Mouse (Mus musculus) stomach, embryonic 14.5 days (tissue): ENCODE measurements at regions not wholly inside any gene's neighbourhood (a gene's known extent, or its start where the extent isn't known, plus 50 kb on each side); places are given as distances from the start of the nearest gene placed in this dataset.

Experiments used
- ATAC-seq: fragments of 200-750 bp; cut with Nextera tagmentation; 2 replicates; pipeline ENCODE4 v1.8.0; 2017; ENCODE audit warnings: low read depth, moderate TSS enrichment; ENCODE audit not compliant: insufficient number of reproducible peaks, insufficient read depth, low FRiP score
- H3K27ac ChIP-seq: fragments of 300-500 bp; sonication (generic); 2 replicates; pipeline ENCODE4 v1.5.1; 2014; ENCODE audit warnings: mild to moderate bottlenecking, low read length, moderate library complexity, mixed read lengths
- H3K27me3 ChIP-seq: fragments of 300-500 bp; sonication (generic); 2 replicates; pipeline ENCODE4 v1.6.1; 2014; ENCODE audit warnings: low read length, control low read depth, mixed read lengths; ENCODE audit not compliant: control insufficient read depth, insufficient read depth
- H3K36me3 ChIP-seq: fragments of 300-500 bp; sonication (generic); 2 replicates; pipeline ENCODE4 v1.6.1; 2014; ENCODE audit warnings: mild to moderate bottlenecking, control low read depth, low read length, moderate library complexity, mixed read lengths; ENCODE audit not compliant: control insufficient read depth, insufficient read depth
- H3K4me1 ChIP-seq: fragments of 300-500 bp; sonication (generic); 2 replicates; pipeline ENCODE4 v1.6.1; 2014; ENCODE audit warnings: low read length, control low read depth, mixed read lengths; ENCODE audit not compliant: control insufficient read depth, insufficient read depth
- H3K4me2 ChIP-seq: fragments of 300-500 bp; sonication (generic); replicated peaks from 2 replicates; pipeline ENCODE4 v1.6.1; 2014; ENCODE audit warnings: low read depth, low read length, control low read depth
- H3K4me3 ChIP-seq: fragments of 300-500 bp; sonication (generic); 2 replicates; pipeline ENCODE4 v1.5.1; 2014; ENCODE audit warnings: low read depth, low read length, control low read depth
- H3K9ac ChIP-seq: fragments of 300-500 bp; sonication (generic); replicated peaks from 2 replicates; pipeline ENCODE4 v1.6.1; 2014; ENCODE audit warnings: low read depth, mild to moderate bottlenecking, control low read depth, low read length, moderate library complexity, mixed read lengths
- H3K9me3 ChIP-seq: fragments of 300-500 bp; sonication (generic); 2 replicates; pipeline ENCODE4 v1.6.1; 2016; ENCODE audit warnings: low read depth, low read length, control low read depth; ENCODE audit not compliant: control insufficient read depth
- WGBS: fragments of 180-500 bp; shearing (Covaris S2); extraction: QIAGEN DNeasy Blood & Tissue Kit; methylation state at CpG from one replicate; pipeline ENCODE4 v1.1.7; 2014; 5-methylcytosine and 5-hydroxymethylcytosine counted together

DNA sequence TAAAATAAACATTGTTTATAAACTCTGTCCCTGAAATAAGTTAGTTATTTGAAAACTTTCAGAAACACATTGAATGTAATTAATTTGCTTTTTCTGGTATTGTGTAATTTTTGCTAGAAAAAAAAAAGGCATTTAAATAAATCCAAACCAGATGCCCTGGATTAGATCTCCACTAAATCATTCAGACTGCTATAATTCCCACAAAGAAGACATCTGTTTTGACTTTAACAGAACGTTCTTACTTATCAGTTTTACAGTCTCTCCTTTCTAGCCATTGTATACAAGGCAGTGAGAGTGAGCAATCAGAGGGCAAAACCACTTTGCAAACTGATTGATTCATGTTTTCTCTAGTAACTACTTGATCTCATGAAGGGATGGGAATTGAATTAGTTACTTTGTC lies 478.8 kb downstream of the Slitrk6 start:
- WGBS, result 4% methylated on average over 1 of the region's 1 CpGs
- no peak overlapping the region for H3K4me3 ChIP-seq
- no peaks in the 10 kb centered on the region for H3K27me3 ChIP-seq
- no peaks in the 10 kb centered on the region for H3K9me3 ChIP-seq
- H3K9ac ChIP-seq, result no peak overlapping the region
- no peaks in the 10 kb centered on the region for H3K36me3 ChIP-seq
- peaks cover 5% of the 10 kb centered on the region; the same call in 1 of the 2 replicates for H3K4me1 ChIP-seq
- peak overlapping the region; percentile 48; the same call in 1 of the 2 replicates for H3K27ac ChIP-seq
- no peak overlapping the region for H3K4me2 ChIP-seq
- no peak for ATAC-seq

DNA sequence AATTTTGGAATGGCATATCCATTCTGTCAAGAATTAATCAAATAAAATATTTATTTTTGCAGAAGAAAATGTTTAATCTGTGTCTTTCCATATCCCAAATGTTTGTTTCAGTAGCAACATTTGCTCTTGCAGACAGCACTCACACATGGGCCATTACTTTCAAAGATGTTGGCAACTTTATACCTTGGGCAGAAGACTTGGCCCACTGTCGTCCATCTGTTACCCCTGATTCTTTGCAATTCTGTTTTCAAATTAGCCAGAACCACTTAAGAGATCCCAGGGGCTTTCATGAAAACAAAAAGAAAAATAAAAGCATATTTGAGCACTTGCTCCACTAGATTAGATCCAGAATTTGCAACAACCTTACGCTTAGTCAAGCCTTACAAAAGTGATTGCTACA lies 483.7 kb downstream of the Slitrk6 start:
- Histone ChIP-seq H3K4me1 (peaks cover under 1% of the 10 kb centered on the region; the same call in 1 of the 2 replicates), H3K4me2 (no peak overlapping the region), H3K9me3 (no peaks in the 10 kb centered on the region), H3K4me3 (no peak overlapping the region), H3K9ac (no peak overlapping the region), H3K27ac (no peak overlapping the region), H3K27me3 (no peaks in the 10 kb centered on the region), H3K36me3 (no peaks in the 10 kb centered on the region)
- no peak for ATAC-seq
- WGBS, result 79% methylated on average over 2 of the region's 2 CpGs

DNA sequence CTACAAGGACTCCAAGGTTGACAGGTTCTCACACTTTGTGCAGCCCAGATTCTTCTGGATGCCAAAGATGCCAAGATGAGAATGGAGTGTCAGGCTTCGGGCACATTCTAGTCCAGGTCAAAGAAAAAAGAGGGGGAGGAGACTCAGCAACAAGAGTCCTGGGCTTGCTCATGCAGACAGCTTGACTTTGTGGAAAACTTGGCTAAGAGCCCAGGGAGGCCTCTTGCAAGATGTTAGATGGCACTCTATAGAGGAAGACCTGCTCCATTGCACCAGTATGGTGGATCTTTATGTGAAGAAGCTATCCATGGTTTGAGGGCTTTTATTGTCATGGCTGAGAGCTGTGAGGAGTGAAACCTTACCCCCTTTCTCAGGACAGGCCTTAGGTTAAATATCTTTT lies 510.5 kb downstream of the Slitrk6 start:
- WGBS, result 57% methylated on average over 1 of the region's 1 CpGs
- Histone ChIP-seq H3K9ac (no peak overlapping the region), H3K4me3 (no peak overlapping the region), H3K9me3 (no peaks in the 10 kb centered on the region), H3K27ac (no peak overlapping the region), H3K36me3 (no peaks in the 10 kb centered on the region), H3K27me3 (no peaks in the 10 kb centered on the region), H3K4me2 (no peak overlapping the region), H3K4me1 (no peaks in the 10 kb centered on the region)
- ATAC-seq, result 0 out of 2 replicates have a peak, but pooled peaks have one; percentile 14

- no peak overlapping the region for H3K4me2 ChIP-seq
- 91% methylated on average over 2 of the region's 2 CpGs for WGBS
- no peaks in the 10 kb centered on the region for H3K36me3 ChIP-seq
- no peak overlapping the region for H3K4me3 ChIP-seq
- no peaks in the 10 kb centered on the region for H3K9me3 ChIP-seq
- no peak overlapping the region for H3K9ac ChIP-seq
- no peaks in the 10 kb centered on the region for H3K4me1 ChIP-seq
- H3K27me3 ChIP-seq, result no peaks in the 10 kb centered on the region
- H3K27ac ChIP-seq, result no peak overlapping the region
- ATAC-seq, result no peak
Measured at GRCm38 (mm10) chr14:110243549-110243948, 511.4 kb downstream of the Slitrk6 start.

GRCm38 (mm10) chr14:110238800-110239199 lies 516.1 kb downstream of the Slitrk6 start:
- ATAC-seq, result no peak

GRCm38 (mm10) chr14:110224678-110225446 lies 530.1 kb downstream of the Slitrk6 start:
- no peak overlapping the region for H3K4me2 ChIP-seq
- no peak overlapping the region for H3K4me3 ChIP-seq
- ATAC-seq, result no peak
- H3K9me3 ChIP-seq, result no peaks in the 10 kb centered on the region
- H3K36me3 ChIP-seq, result no peaks in the 10 kb centered on the region
- no peak overlapping the region for H3K27ac ChIP-seq
- H3K9ac ChIP-seq, result no peak overlapping the region
- no peaks in the 10 kb centered on the region for H3K4me1 ChIP-seq
- 71% methylated on average over 6 of the region's 6 CpGs for WGBS
- H3K27me3 ChIP-seq, result no peaks in the 10 kb centered on the region

More at GRCm38 (mm10) chr14:110238800-110239199, 516.1 kb downstream of the Slitrk6 start:
- Histone ChIP-seq H3K4me3 (no peak overlapping the region), H3K27ac (no peak overlapping the region), H3K4me1 (no peaks in the 10 kb centered on the region), H3K4me2 (no peak overlapping the region), H3K36me3 (no peaks in the 10 kb centered on the region), H3K27me3 (no peaks in the 10 kb centered on the region), H3K9me3 (no peaks in the 10 kb centered on the region), H3K9ac (no peak overlapping the region)
- 68% methylated on average over 2 of the region's 2 CpGs for WGBS

DNA sequence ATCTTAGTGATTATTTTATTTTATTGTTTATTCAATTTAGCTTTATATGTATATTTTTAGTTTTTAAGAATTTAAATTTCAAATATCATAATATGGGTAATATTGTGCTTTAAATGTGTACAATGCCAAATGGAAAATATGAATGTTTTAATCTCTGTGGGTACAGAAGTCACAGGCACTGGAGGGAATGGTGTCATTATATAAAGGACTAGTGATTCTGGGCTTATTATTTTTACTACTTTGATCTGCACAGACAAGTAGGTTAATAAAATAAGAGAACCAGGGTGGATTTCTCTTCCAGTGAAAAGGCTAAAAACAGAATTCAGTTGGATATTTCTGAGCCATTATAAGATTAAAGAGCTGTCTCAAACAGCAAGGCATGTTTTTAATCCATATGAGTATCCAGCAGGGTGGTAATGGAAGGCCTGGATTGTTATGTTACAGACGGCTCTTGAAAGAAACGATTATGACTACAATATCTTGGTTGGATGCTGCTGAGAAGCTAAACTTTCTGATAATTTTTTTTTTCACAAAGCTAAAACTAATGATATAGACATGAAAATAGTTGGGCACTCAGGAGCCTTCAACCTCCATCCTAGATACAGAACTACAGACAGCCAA lies 563.9 kb downstream of the Slitrk6 start:
- H3K27ac ChIP-seq, result no peak overlapping the region
- no peaks in the 10 kb centered on the region for H3K27me3 ChIP-seq
- 58% methylated on average over 2 of the region's 2 CpGs for WGBS
- no peak overlapping the region for H3K9ac ChIP-seq
- H3K36me3 ChIP-seq, result no peaks in the 10 kb centered on the region
- no peak overlapping the region for H3K4me3 ChIP-seq
- no peak for ATAC-seq
- H3K9me3 ChIP-seq, result no peaks in the 10 kb centered on the region
- no peak overlapping the region for H3K4me2 ChIP-seq
- H3K4me1 ChIP-seq, result no peaks in the 10 kb centered on the region

DNA sequence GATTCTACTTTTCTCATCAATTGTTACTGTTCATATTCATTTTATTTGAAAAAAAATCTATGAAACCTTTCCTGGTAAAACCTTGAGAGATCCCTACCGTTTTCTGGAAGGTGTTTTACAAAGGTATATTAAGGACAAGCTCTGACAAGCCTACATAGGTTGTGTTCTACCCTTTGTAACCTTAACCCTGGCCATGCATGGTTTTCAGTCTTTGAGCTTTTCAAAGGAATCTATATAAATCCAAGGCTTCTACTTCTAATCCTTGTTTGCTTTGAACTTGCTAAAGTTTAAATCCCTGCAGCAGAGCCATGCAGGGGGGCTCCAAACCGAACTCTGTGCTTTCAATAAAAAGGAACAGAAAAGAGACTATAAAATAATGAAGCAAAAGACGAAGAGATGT lies 564.5 kb downstream of the Slitrk6 start:
- WGBS, result 52% methylated on average over 3 of the region's 3 CpGs
- no peak overlapping the region for H3K4me3 ChIP-seq
- H3K27me3 ChIP-seq, result no peaks in the 10 kb centered on the region
- H3K27ac ChIP-seq, result no peak overlapping the region
- no peak for ATAC-seq
- no peak overlapping the region for H3K9ac ChIP-seq
- no peak overlapping the region for H3K4me2 ChIP-seq
- no peaks in the 10 kb centered on the region for H3K4me1 ChIP-seq
- no peaks in the 10 kb centered on the region for H3K9me3 ChIP-seq
- H3K36me3 ChIP-seq, result no peaks in the 10 kb centered on the region
